Mouse (Mus musculus): ENCODE data around the gene Tspan1.
A peak's percentile ranks its signal among the peaks of the same experiment; 100 is the strongest.

The Tspan1 gene

GRCm38 (mm10) chr4:116165708-116166407, 1.5 kb downstream of the Tspan1 start:
- no peak for DNase-seq

- DNase-seq, result no peak
Observed at GRCm38 (mm10) chr4:116164759-116165554, 2.4 kb downstream of the Tspan1 start.

GRCm38 (mm10) chr4:116162142-116162541, 5.3 kb downstream of the Tspan1 start:
- peak; percentile 42 for DNase-seq

- DNase-seq, result no peak
Observed at GRCm38 (mm10) chr4:116160769-116161168, 6.6 kb downstream of the Tspan1 start.

- DNase-seq, result peak; percentile 2
Observed at GRCm38 (mm10) chr4:116159912-116160311, 7.5 kb downstream of the Tspan1 start.

GRCm38 (mm10) chr4:116157882-116158281, 9.5 kb downstream of the Tspan1 start:
- peak; percentile 47 for DNase-seq

- DNase-seq, result no peak
Observed at GRCm38 (mm10) chr4:116152702-116153101, 14.7 kb downstream of the Tspan1 start.

- DNase-seq, result no peak
Observed at GRCm38 (mm10) chr4:116151238-116151637, 16.2 kb downstream of the Tspan1 start, which contains the start of gene Lurap1. Gene Lurap1, minus strand, starts transcription at chr4:116151338.

GRCm38 (mm10) chr4:116150862-116151221, 16.6 kb downstream of the Tspan1 start:
- DNase-seq, result no peak

- peak; percentile 77 for DNase-seq
Observed at GRCm38 (mm10) chr4:116150156-116150861, 17.1 kb downstream of the Tspan1 start.

GRCm38 (mm10) chr4:116149812-116150155, 17.6 kb downstream of the Tspan1 start:
- no peak for DNase-seq

- peak; percentile 82 for DNase-seq
Observed at GRCm38 (mm10) chr4:116143891-116144717, 23.3 kb downstream of the Tspan1 start.

GRCm38 (mm10) chr4:116143317-116143811, 24.0 kb downstream of the Tspan1 start:
- peak; percentile 59 for DNase-seq

- no peak for DNase-seq
Observed at GRCm38 (mm10) chr4:116142269-116142668, 25.1 kb downstream of the Tspan1 start.

- no peak for DNase-seq
Observed at GRCm38 (mm10) chr4:116141736-116142135, 25.7 kb downstream of the Tspan1 start.

- DNase-seq, result no peak
Observed at GRCm38 (mm10) chr4:116140801-116141574, 26.4 kb downstream of the Tspan1 start.

GRCm38 (mm10) chr4:116137421-116137996, 29.9 kb downstream of the Tspan1 start:
- no peak for DNase-seq

GRCm38 (mm10) chr4:116134990-116135389, 32.4 kb downstream of the Tspan1 start:
- DNase-seq, result peak; percentile 17

GRCm38 (mm10) chr4:116133126-116133525, 34.3 kb downstream of the Tspan1 start:
- DNase-seq, result no peak

GRCm38 (mm10) chr4:116127956-116128355, 39.4 kb downstream of the Tspan1 start:
- no peak for DNase-seq

- no peak for DNase-seq
Observed at GRCm38 (mm10) chr4:116125803-116126386, 41.5 kb downstream of the Tspan1 start.
